Mouse (Mus musculus): Measurements from ENCODE around the gene Adora1.

DNA sequence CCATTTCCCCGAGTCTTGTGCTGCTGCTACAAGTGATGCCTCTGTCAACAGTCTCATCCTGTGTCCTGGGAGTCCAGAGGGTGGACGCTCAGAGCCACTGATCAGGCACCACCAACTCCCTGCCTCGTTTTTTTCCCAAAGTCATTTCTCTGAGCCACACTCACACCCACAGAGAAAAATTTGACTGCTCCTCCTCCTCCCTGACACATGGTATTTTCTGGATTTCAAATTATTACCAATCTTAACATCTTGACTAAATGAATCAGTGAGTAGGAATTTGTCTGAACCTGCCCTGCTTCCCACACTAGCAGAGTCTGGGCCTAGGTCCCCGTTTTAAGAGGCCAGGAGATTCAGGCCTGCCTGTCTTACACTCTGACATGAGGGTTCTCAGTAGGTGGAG is 43.2 kb downstream of the Adora1 start:
- TF ChIP-seq CTCF (IDR thresholded peaks at IDR 0.05; ENCODE audit: extremely low read depth, insufficient read length, insufficient replicate concordance, low read depth, low read length) (no peak), POLR2A (IDR thresholded peaks at IDR 0.05; ENCODE audit: low read depth, low read length) (no peak)

Data from small intestine, adult 2 months (tissue).